Mouse (Mus musculus) embryo, embryonic 11.5 days (tissue): Measurements from ENCODE around the gene Gm28168.
"Not testable (repeated sequence)": the region's sequence is repeated elsewhere in the genome, so short reads cannot be mapped to it uniquely, and the experiment has no call there.

ENCODE experiments used
- DNase-seq: peaks from one replicate; pipeline ENCODE4 v3.0.0-alpha.2; 2012; ENCODE audit warnings: low read depth, low spot score

The Gm28168 gene

GRCm38 (mm10) chr1:117927715-117928114 is at the start of gene Gm28168:
TSS of gene Gm28168 (plus strand) at chr1:117928015.
- not testable (repeated sequence) for DNase-seq

- no peak for DNase-seq
These were observed 37.8 kb downstream of the Gm28168 start, which contains the start of gene Gm7145 for GRCm38 (mm10) chr1:117965639-117966038. TSS of gene Gm7145 (plus strand) at chr1:117965939.
